ENCODE assay signal across 20 mouse cellular contexts in the genomic region with DNA sequence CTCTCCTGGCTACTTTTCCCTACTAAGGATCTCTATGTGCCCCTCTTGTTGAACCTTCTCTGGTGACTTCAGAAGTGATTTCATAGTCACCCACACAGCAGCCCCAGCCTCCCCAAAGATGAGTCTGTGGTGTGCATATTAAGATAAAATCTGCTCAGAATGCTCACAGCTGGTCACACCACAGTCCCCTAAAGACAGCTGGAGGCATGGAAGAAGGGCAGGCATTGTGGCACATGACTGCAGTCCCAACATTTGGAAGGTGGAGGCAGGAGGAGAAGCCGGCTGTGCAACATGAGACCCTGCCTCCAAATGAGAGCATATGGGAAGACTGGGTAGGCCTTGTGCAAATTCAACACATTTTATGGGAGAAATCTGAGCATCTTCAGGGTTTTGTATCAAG.
"Had no signal": no experiment of that assay in that cellular context is flagged by ENCODE, and none has a peak within 500 bp of the region (broad histone marks: within the 10 kb centered on the region; RNA-seq: fewer than 3 reads in every experiment).

No protein-coding gene starts in this region.

- H3K36me3 ChIP-seq: heart, embryonic 13.5 days; heart, embryonic 15.5 days; hindbrain, embryonic 13.5 days; hindbrain, embryonic 15.5 days; kidney, embryonic 15.5 days; limb, embryonic 12.5 days; limb, embryonic 15.5 days; liver, embryonic 12.5 days had no signal

- DNase-seq: gastrocnemius, postnatal 14 days; gastrocnemius, postnatal 36 days; kidney, adult 18-20 months; kidney, adult 9 months; kidney, postnatal 14 days; kidney, postnatal 36 days; left cerebral cortex, postnatal 4 days had no signal

- H3K4me3 ChIP-seq: heart, adult 2 months; heart, embryonic 15.5 days; hindbrain, embryonic 13.5 days; limb, embryonic 12.5 days; liver, embryonic 12.5 days had no signal

- ATAC-seq: hindbrain, postnatal 0 days; intestine, embryonic 16.5 days; liver, embryonic 12.5 days had no signal

- H3K9me3 ChIP-seq: heart, embryonic 13.5 days; heart, embryonic 15.5 days; hindbrain, embryonic 13.5 days; hindbrain, embryonic 15.5 days; kidney, embryonic 15.5 days; limb, embryonic 12.5 days; limb, embryonic 15.5 days; liver, embryonic 12.5 days had no signal

- H3K4me2 ChIP-seq: liver, embryonic 12.5 days had no signal

- H3K9ac ChIP-seq: heart, embryonic 15.5 days; hindbrain, embryonic 15.5 days; kidney, embryonic 15.5 days; limb, embryonic 12.5 days; limb, embryonic 15.5 days; liver, embryonic 12.5 days; liver, embryonic 14.5 days had no signal

- H3K27me3 ChIP-seq: heart, embryonic 15.5 days; hindbrain, embryonic 13.5 days; hindbrain, embryonic 15.5 days had no signal

- H3K27ac ChIP-seq: heart, embryonic 13.5 days; heart, embryonic 15.5 days; hindbrain, embryonic 13.5 days; kidney, embryonic 15.5 days; kidney, postnatal 0 days; limb, embryonic 12.5 days; liver, embryonic 12.5 days; liver, embryonic 14.5 days had no signal
